Mouse (Mus musculus) hindbrain, postnatal 0 days (tissue): Measurements from ENCODE around the gene Mettl9. TPM values are rescaled to one million over a fixed set of nuclear protein-coding genes. Genes with fewer than 3 reads are reported as not detected.
A peak's percentile ranks its signal among the peaks of the same experiment; 100 is the strongest.
"Not testable (repeated sequence)": the region's sequence is repeated elsewhere in the genome, so short reads cannot be mapped to it uniquely, and the experiment has no call there.

Experiments used
- ATAC-seq: fragments of 200-750 bp; cut with Nextera tagmentation; 2 replicates; pipeline ENCODE4 v1.8.0; 2017; ENCODE audit warnings: mild to moderate bottlenecking, moderate TSS enrichment, moderate library complexity
- DNase-seq: peaks from one replicate; pipeline ENCODE4 v3.0.0-alpha.2; 2015; ENCODE audit warnings: low spot score
- H3K27ac ChIP-seq: fragments of 300-500 bp; sonication (generic); 2 replicates; pipeline ENCODE4 v1.5.1; 2014; ENCODE audit warnings: mild to moderate bottlenecking
- H3K27me3 ChIP-seq: fragments of 300-500 bp; sonication (generic); 2 replicates; pipeline ENCODE4 v1.6.1; 2014; ENCODE audit warnings: low read length, mixed read lengths; ENCODE audit not compliant: insufficient read depth
- H3K36me3 ChIP-seq: fragments of 300-500 bp; sonication (generic); 2 replicates; pipeline ENCODE4 v1.6.1; 2014; ENCODE audit warnings: low read length, mixed read lengths; ENCODE audit not compliant: insufficient read depth
- H3K4me1 ChIP-seq: fragments of 300-500 bp; sonication (generic); 2 replicates; pipeline ENCODE4 v1.6.1; 2014; ENCODE audit warnings: antibody characterized with exemption, low read length, mixed read lengths; ENCODE audit not compliant: insufficient read depth
- H3K4me2 ChIP-seq: fragments of 300-500 bp; sonication (generic); 2 replicates; pipeline ENCODE4 v1.6.1; 2014; ENCODE audit warnings: low read depth, mild to moderate bottlenecking, low read length, moderate library complexity, mixed read lengths
- H3K4me3 ChIP-seq: fragments of 300-500 bp; sonication (generic); 2 replicates; pipeline ENCODE4 v1.5.1; 2014; ENCODE audit warnings: low read length
- H3K9ac ChIP-seq: fragments of 300-500 bp; sonication (generic); replicated peaks from 2 replicates; pipeline ENCODE4 v1.6.1; 2014; ENCODE audit warnings: mild to moderate bottlenecking, low read length, moderate library complexity, mixed read lengths
- H3K9me3 ChIP-seq: fragments of 300-500 bp; sonication (generic); 2 replicates; pipeline ENCODE4 v1.6.1; 2016; ENCODE audit warnings: low read length, mixed read lengths
- CTCF ChIP-seq: IDR thresholded peaks from 2 replicates; pipeline ENCODE4 v1.5.1; 2016; ENCODE audit warnings: antibody characterized with exemption, control low read depth, low read depth
- WGBS: fragments of 180-500 bp; shearing (Covaris S2); extraction: QIAGEN DNeasy Blood & Tissue Kit; methylation state at CpG from one replicate; pipeline ENCODE4 v1.1.7; 2014; 5-methylcytosine and 5-hydroxymethylcytosine counted together
- polyA plus RNA-seq: library from polyadenylated mRNA; unstranded; fragments of >200 nt; fragmentation: Nextera tagmentation; extraction: Ambion mirVana; gene quantifications from 2 replicates; pipeline ENCODE4 v1.2.1, GENCODE M21; 2015
- total RNA-seq: library from RNA; depleted of rRNA; stranded (reverse); fragments of >200 nt; gene quantifications from 2 replicates; pipeline ENCODE4 v1.2.3, GENCODE M21; 2014

Gene Mettl9
- total and polyA plus RNA-seq, 2 experiments from 2014 or later, result 53.4 to 155 TPM

DNA sequence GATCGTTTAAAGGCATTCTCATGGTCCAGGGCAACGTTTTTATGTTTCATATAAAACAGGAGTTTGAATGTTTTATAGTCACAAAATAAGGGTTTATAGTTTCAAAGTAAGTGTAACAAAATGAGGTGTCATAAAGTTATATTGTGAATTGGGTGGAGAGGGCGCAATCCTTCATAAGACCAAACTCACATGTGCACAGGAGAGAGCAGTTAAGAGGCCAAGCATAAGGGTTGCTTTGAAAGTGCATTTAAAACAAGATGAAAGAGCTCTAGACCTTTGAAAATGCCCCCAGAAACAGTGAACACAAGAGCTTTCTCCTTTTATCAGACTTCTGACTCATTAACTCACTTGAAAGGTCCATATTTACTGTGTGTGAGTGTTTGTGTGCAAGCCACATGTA is 7.9 kb upstream of the Mettl9 start:
- Histone ChIP-seq H3K27ac (no peak overlapping the region), H3K27me3 (no peaks in the 10 kb centered on the region), H3K9ac (no peak overlapping the region), H3K36me3 (no peaks in the 10 kb centered on the region), H3K4me3 (no peak overlapping the region), H3K4me1 (no peaks in the 10 kb centered on the region), H3K4me2 (no peak overlapping the region), H3K9me3 (no peaks in the 10 kb centered on the region)
- DNase-seq (no peak), ATAC-seq (no peak)
- WGBS, result 70% methylated on average over 3 of the region's 3 CpGs
- TF ChIP-seq CTCF, result no peak

DNA sequence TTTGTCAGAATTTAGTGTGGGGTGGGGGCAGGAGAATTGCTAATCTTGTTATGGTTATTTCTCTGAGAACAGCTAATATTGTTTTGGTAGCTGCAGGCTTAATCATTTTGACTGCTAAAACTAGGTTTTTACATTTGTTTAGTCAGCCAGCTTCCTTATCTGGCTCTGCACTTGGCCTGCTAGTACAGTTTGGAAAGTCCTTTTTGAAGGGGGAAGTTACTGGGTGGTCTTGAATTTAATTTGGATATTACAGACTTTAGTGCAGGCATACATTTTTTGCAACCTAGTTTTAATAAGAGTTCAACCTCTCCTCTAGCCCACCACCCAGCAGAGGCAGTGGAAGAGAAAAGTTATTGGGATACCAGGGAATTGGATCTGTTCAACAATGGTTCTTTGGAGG is 4.3 kb upstream of the Mettl9 start:
- not testable (repeated sequence) for DNase-seq, H3K27ac ChIP-seq, ATAC-seq, H3K9me3 ChIP-seq, H3K4me3 ChIP-seq, H3K4me1 ChIP-seq, H3K36me3 ChIP-seq, H3K9ac ChIP-seq, H3K27me3 ChIP-seq, H3K4me2 ChIP-seq

DNA sequence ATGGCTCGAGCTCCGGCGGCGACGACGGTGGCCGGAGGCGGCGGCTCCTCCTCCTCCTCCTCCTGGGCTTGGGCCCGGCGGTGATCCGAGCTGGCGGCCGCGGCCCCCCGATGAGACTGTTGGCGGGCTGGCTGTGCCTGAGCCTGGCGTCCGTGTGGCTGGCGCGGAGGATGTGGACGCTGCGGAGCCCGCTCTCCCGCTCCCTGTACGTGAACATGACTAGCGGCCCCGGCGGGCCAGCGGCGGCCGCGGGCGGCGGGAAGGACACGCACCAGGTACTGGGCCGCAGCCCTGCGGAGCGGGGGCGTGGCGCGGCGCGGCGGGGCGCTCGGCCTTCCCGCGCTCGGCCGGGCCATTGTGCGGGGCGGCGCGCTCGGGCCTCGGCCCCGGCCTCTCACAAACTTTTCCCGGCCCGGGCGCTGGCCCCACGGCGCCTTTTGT is 476 bp downstream of the Mettl9 start:
- 5% methylated on average over 47 of the region's 63 CpGs for WGBS
- no peak; the same call in none of the 2 replicates for ATAC-seq

DNA sequence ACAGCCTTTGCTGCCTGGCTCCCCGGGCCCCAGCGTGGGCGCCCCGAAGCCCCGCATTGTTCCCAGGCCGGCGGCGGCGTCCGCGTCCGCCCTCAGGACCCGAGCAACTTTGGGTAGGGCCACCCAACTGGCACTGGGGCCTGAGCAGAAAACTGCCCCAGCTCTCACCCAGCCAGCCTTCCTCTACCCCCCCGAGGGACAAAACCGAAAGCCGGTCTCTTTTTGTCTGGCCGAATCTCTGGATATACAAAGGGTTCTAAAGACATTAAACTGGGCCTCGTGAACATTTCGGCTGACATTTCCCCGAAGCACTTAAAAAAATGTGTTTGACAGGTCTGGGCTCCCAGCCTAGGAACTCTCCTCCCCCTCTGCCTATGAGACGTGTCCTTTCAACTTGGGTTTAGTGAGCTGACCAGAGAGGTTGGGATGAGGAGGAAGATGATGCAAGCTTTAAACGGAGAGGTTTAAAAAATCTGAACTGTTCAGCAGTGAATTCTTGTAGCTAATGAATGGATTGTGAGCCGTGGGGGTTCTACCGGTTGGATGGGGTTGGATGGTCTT is 996 bp downstream of the Mettl9 start:
- peak overlapping the region; percentile 90 for H3K4me3 ChIP-seq
- peaks cover 14% of the 10 kb centered on the region for H3K4me1 ChIP-seq
- H3K9me3 ChIP-seq, result no peaks in the 10 kb centered on the region
- peak; percentile 25; the same call in 1 of the 2 replicates for ATAC-seq
- peak overlapping the region; percentile 95 for H3K9ac ChIP-seq
- H3K27ac ChIP-seq, result peak overlapping the region; percentile 99
- peak overlapping the region; percentile 75 for H3K4me2 ChIP-seq
- DNase-seq, result peak; percentile 69
- TF ChIP-seq CTCF, result no peak
- under 1% methylated on average over 24 of the region's 24 CpGs for WGBS
- no peaks in the 10 kb centered on the region for H3K36me3 ChIP-seq
- H3K27me3 ChIP-seq, result 0 out of 2 replicates have a peak, but pooled peaks cover 3% of the 10 kb centered on the region

More for the DNA sequence above, 476 bp downstream of the Mettl9 start:
- peak overlapping the region; percentile 95 for H3K9ac ChIP-seq
- peak; percentile 57 for DNase-seq
- no peaks in the 10 kb centered on the region for H3K9me3 ChIP-seq
- H3K4me2 ChIP-seq, result peak overlapping the region; percentile 75
- H3K27me3 ChIP-seq, result 0 out of 2 replicates have a peak, but pooled peaks cover 3% of the 10 kb centered on the region
- no peaks in the 10 kb centered on the region for H3K36me3 ChIP-seq
- peak overlapping the region; percentile 90 for H3K4me3 ChIP-seq
- H3K27ac ChIP-seq, result peak overlapping the region; percentile 99
- TF ChIP-seq CTCF, result no peak
- H3K4me1 ChIP-seq, result peaks cover 14% of the 10 kb centered on the region

DNA sequence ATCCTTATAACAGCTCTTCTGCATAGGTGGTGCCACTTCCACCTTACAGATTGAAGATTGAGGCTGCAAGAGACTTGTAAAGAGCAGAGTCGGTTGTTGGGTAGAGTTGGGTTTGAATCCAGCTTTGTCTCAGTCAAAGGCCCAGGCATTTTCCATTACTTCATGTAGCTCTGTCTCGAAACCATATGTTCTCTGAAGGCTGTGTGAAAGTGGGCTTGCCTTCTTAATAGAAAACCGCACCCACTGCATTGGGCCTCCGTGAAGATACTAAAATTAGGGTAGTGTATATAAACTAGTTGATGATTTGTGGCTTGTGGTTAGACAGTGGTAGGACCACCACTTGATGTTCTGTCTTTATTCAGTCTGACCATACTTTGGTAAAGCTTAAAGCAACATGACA is 6.3 kb downstream of the Mettl9 start:
- peaks cover 10% of the 10 kb centered on the region for H3K4me1 ChIP-seq
- H3K4me2 ChIP-seq, result no peak overlapping the region
- no peaks in the 10 kb centered on the region for H3K36me3 ChIP-seq
- no peaks in the 10 kb centered on the region for H3K9me3 ChIP-seq
- no peak for TF ChIP-seq CTCF
- 91% methylated on average over 4 of the region's 4 CpGs for WGBS
- DNase-seq (no peak), ATAC-seq (no peak)
- no peaks in the 10 kb centered on the region for H3K27me3 ChIP-seq
- H3K4me3 ChIP-seq, result no peak overlapping the region
- H3K9ac ChIP-seq, result no peak overlapping the region
- H3K27ac ChIP-seq, result no peak overlapping the region

DNA sequence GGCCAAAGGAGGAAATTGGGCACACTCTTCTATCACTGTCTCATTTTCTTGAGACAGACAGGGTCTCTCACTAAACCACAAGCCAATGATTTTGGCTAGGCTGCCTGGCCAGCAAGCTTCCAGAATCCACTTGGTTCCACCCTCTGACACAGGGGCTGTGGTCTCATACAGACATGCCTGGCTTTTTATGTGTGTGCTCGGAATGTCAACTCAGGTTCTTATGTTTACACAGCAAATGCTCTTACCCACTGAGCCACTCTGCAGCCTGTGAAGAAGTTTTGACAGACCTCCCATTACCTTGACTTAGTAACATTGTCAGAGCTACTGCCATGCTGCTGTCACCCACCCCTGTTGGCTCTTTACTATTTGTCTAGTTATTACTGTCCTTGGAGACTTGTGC is 7.7 kb downstream of the Mettl9 start:
- Histone ChIP-seq H3K9me3 (no peaks in the 10 kb centered on the region), H3K27me3 (no peaks in the 10 kb centered on the region), H3K27ac (no peak overlapping the region), H3K9ac (no peak overlapping the region), H3K36me3 (no peaks in the 10 kb centered on the region), H3K4me1 (no peaks in the 10 kb centered on the region), H3K4me2 (no peak overlapping the region), H3K4me3 (no peak overlapping the region)
- 70% methylated on average over 1 of the region's 1 CpGs for WGBS
- DNase-seq, result no peak
- TF ChIP-seq CTCF, result no peak
- no peak for ATAC-seq

DNA sequence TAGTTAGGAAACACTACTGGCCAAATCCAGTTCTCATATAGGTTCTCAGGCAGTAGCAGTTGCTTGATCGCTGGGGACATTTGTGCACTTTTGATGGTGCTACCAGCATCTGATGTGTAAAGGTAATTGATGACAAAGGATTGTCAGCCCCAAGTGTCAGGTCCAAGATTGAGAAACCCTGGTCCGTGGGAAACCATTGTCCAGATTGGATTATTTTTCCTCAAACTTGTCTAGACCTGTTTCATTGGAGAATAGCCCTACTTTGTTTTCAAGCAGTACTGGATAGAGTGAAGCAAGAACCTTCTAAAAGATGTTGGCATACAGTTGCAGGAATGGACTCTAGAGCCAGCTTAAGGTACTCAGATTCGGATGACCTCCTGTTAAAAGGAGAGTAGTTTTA is 8.8 kb downstream of the Mettl9 start:
- Histone ChIP-seq H3K9ac (no peak overlapping the region), H3K4me3 (no peak overlapping the region), H3K9me3 (no peaks in the 10 kb centered on the region), H3K27ac (no peak overlapping the region), H3K4me2 (no peak overlapping the region), H3K27me3 (no peaks in the 10 kb centered on the region), H3K36me3 (no peaks in the 10 kb centered on the region), H3K4me1 (no peaks in the 10 kb centered on the region)
- TF ChIP-seq CTCF, result no peak
- WGBS, result 94% methylated on average over 3 of the region's 3 CpGs
- ATAC-seq (no peak), DNase-seq (no peak)
